Mouse (Mus musculus) neural tube, embryonic 12.5 days (tissue): ENCODE measurements at regions not wholly inside any gene's neighbourhood (a gene's known extent, or its start where the extent isn't known, plus 50 kb on each side); places are given as distances from the start of the nearest gene placed in this dataset.

ENCODE experiments used
- ATAC-seq: fragments of 200-750 bp; cut with Nextera tagmentation; 2 replicates; pipeline ENCODE4 v1.8.0; 2017; ENCODE audit warnings: low read depth, mild to moderate bottlenecking, moderate TSS enrichment, moderate library complexity; ENCODE audit not compliant: low FRiP score
- H3K27ac ChIP-seq: fragments of 300-500 bp; sonication (generic); 2 replicates; pipeline ENCODE4 v1.5.1; 2016
- H3K27me3 ChIP-seq: fragments of 300-500 bp; sonication (generic); replicated peaks from 2 replicates; pipeline ENCODE4 v1.6.1; 2016; ENCODE audit warnings: mild to moderate bottlenecking
- H3K36me3 ChIP-seq: fragments of 300-500 bp; sonication (generic); 2 replicates; pipeline ENCODE4 v1.6.1; 2016; ENCODE audit warnings: mild to moderate bottlenecking
- H3K4me1 ChIP-seq: fragments of 300-500 bp; sonication (generic); 2 replicates; pipeline ENCODE4 v1.6.1; 2016
- H3K4me2 ChIP-seq: fragments of 300-500 bp; sonication (generic); replicated peaks from 2 replicates; pipeline ENCODE4 v1.6.1; 2016; ENCODE audit warnings: mild to moderate bottlenecking
- H3K4me3 ChIP-seq: fragments of 300-500 bp; sonication (generic); 2 replicates; pipeline ENCODE4 v1.5.1; 2016
- H3K9ac ChIP-seq: fragments of 300-500 bp; sonication (generic); 2 replicates; pipeline ENCODE4 v1.6.1; 2016; ENCODE audit warnings: mild to moderate bottlenecking
- H3K9me3 ChIP-seq: fragments of 300-500 bp; sonication (generic); 2 replicates; pipeline ENCODE4 v1.6.1; 2016; ENCODE audit warnings: mild to moderate bottlenecking
- WGBS: fragments of 180-500 bp; shearing (Covaris S2); methylation state at CpG from one replicate; pipeline ENCODE4 v1.1.7; 2016; 5-methylcytosine and 5-hydroxymethylcytosine counted together

GRCm38 (mm10) chr5:77871403-77871802 is 463.6 kb upstream of the Igfbp7 start:
- H3K4me2 ChIP-seq = no peak overlapping the region
- ATAC-seq = no peak
- H3K27ac ChIP-seq = no peak overlapping the region
- WGBS = 86% methylated on average over 5 of the region's 5 CpGs
- no peak overlapping the region for H3K9ac ChIP-seq
- H3K4me1 ChIP-seq = no peaks in the 10 kb centered on the region
- H3K27me3 ChIP-seq = no peaks in the 10 kb centered on the region
- no peak overlapping the region for H3K4me3 ChIP-seq
- H3K9me3 ChIP-seq = no peaks in the 10 kb centered on the region
- H3K36me3 ChIP-seq = no peaks in the 10 kb centered on the region

GRCm38 (mm10) chr5:77865342-77865741 is 457.5 kb upstream of the Igfbp7 start:
- no peak overlapping the region for H3K27ac ChIP-seq
- no peak overlapping the region for H3K4me3 ChIP-seq
- H3K4me2 ChIP-seq = no peak overlapping the region
- H3K27me3 ChIP-seq = no peaks in the 10 kb centered on the region
- ATAC-seq = no peak
- H3K9me3 ChIP-seq = no peaks in the 10 kb centered on the region
- H3K4me1 ChIP-seq = no peaks in the 10 kb centered on the region
- H3K36me3 ChIP-seq = no peaks in the 10 kb centered on the region
- no peak overlapping the region for H3K9ac ChIP-seq
- WGBS = 54% methylated on average over 7 of the region's 7 CpGs

- Histone ChIP-seq H3K9me3 (no peaks in the 10 kb centered on the region), H3K27me3 (no peaks in the 10 kb centered on the region), H3K4me2 (no peak overlapping the region), H3K36me3 (no peaks in the 10 kb centered on the region), H3K27ac (no peak overlapping the region), H3K4me3 (no peak overlapping the region), H3K4me1 (no peaks in the 10 kb centered on the region), H3K9ac (no peak overlapping the region)
- ATAC-seq = no peak
- 91% methylated on average over 6 of the region's 6 CpGs for WGBS
Measured at GRCm38 (mm10) chr5:77855191-77855590, 447.4 kb upstream of the Igfbp7 start.

GRCm38 (mm10) chr5:77853999-77854784 is 446.4 kb upstream of the Igfbp7 start:
- Histone ChIP-seq H3K36me3 (no peaks in the 10 kb centered on the region), H3K4me3 (no peak overlapping the region), H3K4me1 (no peaks in the 10 kb centered on the region), H3K27ac (no peak overlapping the region), H3K27me3 (no peaks in the 10 kb centered on the region), H3K9me3 (no peaks in the 10 kb centered on the region), H3K9ac (no peak overlapping the region), H3K4me2 (no peak overlapping the region)
- ATAC-seq = no peak
- 72% methylated on average over 12 of the region's 12 CpGs for WGBS

GRCm38 (mm10) chr5:77851645-77852044 is 443.8 kb upstream of the Igfbp7 start:
- no peaks in the 10 kb centered on the region for H3K4me1 ChIP-seq
- H3K36me3 ChIP-seq = no peaks in the 10 kb centered on the region
- no peak overlapping the region for H3K9ac ChIP-seq
- no peak for ATAC-seq
- H3K4me3 ChIP-seq = no peak overlapping the region
- no peaks in the 10 kb centered on the region for H3K9me3 ChIP-seq
- 94% methylated on average over 3 of the region's 3 CpGs for WGBS
- H3K4me2 ChIP-seq = no peak overlapping the region
- H3K27me3 ChIP-seq = no peaks in the 10 kb centered on the region
- no peak overlapping the region for H3K27ac ChIP-seq

GRCm38 (mm10) chr5:77838186-77839097 is 430.6 kb upstream of the Igfbp7 start:
- no peak overlapping the region for H3K27ac ChIP-seq
- WGBS = 26% methylated on average over 5 of the region's 5 CpGs

GRCm38 (mm10) chr5:77827971-77828370 is 420.1 kb upstream of the Igfbp7 start:
- no peak overlapping the region for H3K27ac ChIP-seq
- no peaks in the 10 kb centered on the region for H3K9me3 ChIP-seq
- H3K4me3 ChIP-seq = no peak overlapping the region
- no peaks in the 10 kb centered on the region for H3K27me3 ChIP-seq
- H3K4me2 ChIP-seq = no peak overlapping the region
- H3K9ac ChIP-seq = no peak overlapping the region
- no peaks in the 10 kb centered on the region for H3K4me1 ChIP-seq
- 69% methylated on average over 2 of the region's 2 CpGs for WGBS
- H3K36me3 ChIP-seq = no peaks in the 10 kb centered on the region
- no peak for ATAC-seq

More at GRCm38 (mm10) chr5:77838186-77839097, 430.6 kb upstream of the Igfbp7 start:
- Histone ChIP-seq H3K4me3 (no peak overlapping the region), H3K9me3 (no peaks in the 10 kb centered on the region), H3K4me2 (no peak overlapping the region; the same call in 1 of the 2 replicates), H3K27me3 (no peaks in the 10 kb centered on the region), H3K9ac (no peak overlapping the region), H3K4me1 (no peaks in the 10 kb centered on the region), H3K36me3 (no peaks in the 10 kb centered on the region)
- peak; percentile 93 for ATAC-seq

- H3K9me3 ChIP-seq = no peaks in the 10 kb centered on the region
- WGBS = 87% methylated on average over 4 of the region's 4 CpGs
- ATAC-seq = no peak
- no peaks in the 10 kb centered on the region for H3K4me1 ChIP-seq
- H3K27me3 ChIP-seq = no peaks in the 10 kb centered on the region
- H3K36me3 ChIP-seq = no peaks in the 10 kb centered on the region
- no peak overlapping the region for H3K4me2 ChIP-seq
- H3K9ac ChIP-seq = no peak overlapping the region
- no peak overlapping the region for H3K27ac ChIP-seq
- no peak overlapping the region for H3K4me3 ChIP-seq
Measured at GRCm38 (mm10) chr5:77826063-77826462, 418.2 kb upstream of the Igfbp7 start.

- Histone ChIP-seq H3K9me3 (no peaks in the 10 kb centered on the region), H3K4me2 (no peak overlapping the region), H3K27ac (no peak overlapping the region), H3K4me3 (no peak overlapping the region), H3K9ac (no peak overlapping the region), H3K36me3 (no peaks in the 10 kb centered on the region), H3K4me1 (no peaks in the 10 kb centered on the region), H3K27me3 (no peaks in the 10 kb centered on the region)
- 65% methylated on average over 7 of the region's 7 CpGs for WGBS
- no peak for ATAC-seq
Measured at GRCm38 (mm10) chr5:77816759-77817280, 409.0 kb upstream of the Igfbp7 start.

GRCm38 (mm10) chr5:77809844-77810243 is 402.0 kb upstream of the Igfbp7 start:
- no peaks in the 10 kb centered on the region for H3K27me3 ChIP-seq
- H3K27ac ChIP-seq = no peak overlapping the region
- ATAC-seq = no peak
- no peaks in the 10 kb centered on the region for H3K36me3 ChIP-seq
- H3K4me2 ChIP-seq = no peak overlapping the region
- H3K4me1 ChIP-seq = peaks cover 2% of the 10 kb centered on the region; the same call in 1 of the 2 replicates
- WGBS = 87% methylated on average over 6 of the region's 6 CpGs
- H3K4me3 ChIP-seq = no peak overlapping the region
- H3K9me3 ChIP-seq = no peaks in the 10 kb centered on the region
- no peak overlapping the region for H3K9ac ChIP-seq

- no peak for ATAC-seq
- 35% methylated on average over 3 of the region's 3 CpGs for WGBS
- H3K9me3 ChIP-seq = no peaks in the 10 kb centered on the region
- H3K27me3 ChIP-seq = no peaks in the 10 kb centered on the region
- peaks cover 10% of the 10 kb centered on the region for H3K4me1 ChIP-seq
- H3K4me2 ChIP-seq = no peak overlapping the region
- no peaks in the 10 kb centered on the region for H3K36me3 ChIP-seq
- H3K27ac ChIP-seq = no peak overlapping the region
- no peak overlapping the region for H3K4me3 ChIP-seq
- no peak overlapping the region for H3K9ac ChIP-seq
Measured at GRCm38 (mm10) chr5:77807726-77808125, 399.9 kb upstream of the Igfbp7 start.
